Mouse (Mus musculus) erythroid progenitor cell, adult 5-6 weeks (primary cell): ENCODE measurements around the gene Phlpp2. TPM values are rescaled to one million over a fixed set of nuclear protein-coding genes. Genes with fewer than 3 reads are reported as not detected.
"Not testable (repeated sequence)": the region's sequence is repeated elsewhere in the genome, so short reads cannot be mapped to it uniquely, and the experiment has no call there.

ENCODE experiments used
- ATAC-seq: replicated peaks from 2 replicates; pipeline ENCODE4 v1.8.0; 2016; ENCODE audit warnings: moderate number of reproducible peaks, mild to moderate bottlenecking, moderate TSS enrichment, inconsistent platforms; ENCODE audit not compliant: poor library complexity, low FRiP score, severe bottlenecking
- total RNA-seq, 2 experiments: library from RNA; stranded (forward) in 1 of 2; stranded (reverse) in 1 of 2; fragments of 150-400 nt in 1 of 2; fragments of 186-747, 209-891 nt in 1 of 2; gene quantifications; 2 replicates each; pipeline versions ENCODE4 v1.2.3 to v1.2.4; 2015 to 2017; ENCODE audit warnings: low replicate concordance in 2 of 2

Phlpp2 gene
- total RNA-seq (2015; ENCODE audit: low replicate concordance): 36.0 and 45.7 TPM in 2 replicates
- total RNA-seq (2017; ENCODE audit: low replicate concordance): 59.8 and 73.4 TPM in 2 replicates

GRCm38 (mm10) chr8:109868003-109868679, at the start of gene Phlpp2:
Phlpp2 (plus strand) TSS chr8:109868542.
- ATAC-seq: peak; percentile 78

DNA sequence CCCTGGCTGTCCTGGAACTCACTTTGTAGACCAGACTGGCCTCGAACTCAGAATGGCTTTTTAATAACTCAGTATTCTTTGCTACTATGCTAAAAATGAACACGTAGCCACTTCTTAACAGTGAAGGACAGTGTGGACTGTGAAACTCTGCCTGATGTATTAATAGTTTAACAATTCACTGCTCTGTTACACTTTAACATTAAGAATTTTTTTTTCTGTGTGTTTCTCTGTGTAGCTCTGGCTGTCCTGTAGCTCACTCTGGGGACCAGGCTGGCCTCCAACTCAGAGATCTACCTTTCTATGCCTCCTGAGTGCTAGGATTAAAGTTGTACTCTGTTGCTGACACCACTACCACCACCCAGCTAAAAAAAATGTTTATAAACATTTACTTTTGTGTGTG, 44.8 kb upstream of the Phlpp2 start:
- ATAC-seq: no peak

DNA sequence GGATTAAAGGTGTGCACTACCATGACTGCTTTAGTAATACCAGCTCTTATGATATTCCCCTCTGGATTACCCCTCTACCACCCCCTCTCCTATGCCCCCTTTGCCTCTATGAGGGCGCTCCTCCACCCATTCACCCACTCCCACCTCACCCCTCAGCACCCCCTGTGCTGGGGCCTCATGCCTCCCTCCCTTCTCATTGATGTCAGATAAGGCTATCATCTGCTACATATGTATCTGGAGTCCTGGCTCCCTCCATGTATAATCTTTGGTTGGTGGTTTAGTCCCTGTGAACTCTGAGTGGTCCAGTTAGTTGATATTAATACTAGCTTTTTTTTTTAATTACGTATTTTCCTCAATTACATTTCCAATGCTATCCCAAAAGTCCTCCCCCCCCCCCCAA, 28.5 kb upstream of the Phlpp2 start:
- ATAC-seq: no peak

GRCm38 (mm10) chr8:109842468-109842867, 25.9 kb upstream of the Phlpp2 start:
- ATAC-seq: no peak

DNA sequence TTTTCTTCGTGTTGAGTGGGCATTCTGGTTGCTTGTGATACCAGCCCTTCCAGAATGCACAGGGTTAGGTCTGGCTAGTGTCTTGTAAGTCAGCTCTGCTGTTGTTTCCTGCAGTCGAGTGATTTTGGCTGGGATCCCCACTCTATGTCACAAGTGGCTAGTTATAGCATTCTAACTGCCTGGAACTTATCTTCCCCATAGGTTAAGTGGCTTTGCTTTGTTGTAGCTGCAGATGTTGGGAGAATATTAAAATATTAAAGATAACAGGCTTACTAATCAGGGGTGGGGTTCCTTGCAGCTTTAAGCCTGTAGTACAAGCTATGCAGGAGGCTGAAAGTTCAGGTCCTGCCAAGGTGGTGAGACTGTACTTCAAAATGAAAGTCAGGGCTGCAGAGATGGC, 20.5 kb upstream of the Phlpp2 start:
- ATAC-seq: no peak

DNA sequence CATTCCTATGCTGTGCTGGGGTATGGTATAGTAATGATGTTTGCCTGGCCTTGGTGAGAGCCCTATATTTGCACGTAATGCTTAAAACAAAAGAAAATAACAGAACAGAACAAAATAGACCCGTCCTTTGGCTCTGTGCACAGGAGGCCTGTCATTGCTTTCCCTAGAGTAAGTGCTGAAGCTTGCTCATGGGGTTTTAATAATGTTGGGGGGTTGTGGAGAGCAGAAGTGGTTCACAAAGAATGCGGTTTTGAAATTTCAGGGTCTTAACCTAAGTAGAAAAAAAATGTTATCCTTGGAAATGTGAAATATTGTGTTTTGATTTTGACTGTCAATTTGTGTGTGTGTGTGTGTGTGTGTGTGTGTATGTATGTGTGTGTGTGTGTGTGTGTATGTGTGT, 19.4 kb upstream of the Phlpp2 start:
- no peak for ATAC-seq

DNA sequence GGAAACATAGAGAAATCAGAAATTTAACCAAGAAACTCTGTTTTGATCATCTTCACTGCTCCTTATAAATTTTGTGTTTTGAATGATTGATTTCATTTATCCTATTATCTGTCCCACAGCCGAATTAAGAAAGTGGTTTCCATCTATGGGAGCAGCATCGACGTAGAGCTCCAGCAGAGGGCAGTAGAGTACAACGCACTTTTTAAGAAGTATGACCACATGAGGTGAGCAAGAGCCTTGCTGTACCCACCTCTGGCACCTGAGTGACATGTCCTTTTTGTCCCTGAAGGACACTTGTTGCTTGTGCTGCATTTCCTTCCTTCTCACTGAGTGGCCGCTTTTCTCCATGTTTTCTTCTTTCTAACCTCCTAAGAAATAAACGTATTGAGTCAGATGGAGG, 14.9 kb upstream of the Phlpp2 start:
- ATAC-seq: peak; percentile 91

GRCm38 (mm10) chr8:109854522-109854921, 13.8 kb upstream of the Phlpp2 start:
- no peak for ATAC-seq

GRCm38 (mm10) chr8:109855451-109855850, 12.9 kb upstream of the Phlpp2 start:
- ATAC-seq: no peak

GRCm38 (mm10) chr8:109863398-109863797, 4.9 kb upstream of the Phlpp2 start:
- 0 out of 2 replicates have a peak, but pooled peaks have one; percentile 28 for ATAC-seq

DNA sequence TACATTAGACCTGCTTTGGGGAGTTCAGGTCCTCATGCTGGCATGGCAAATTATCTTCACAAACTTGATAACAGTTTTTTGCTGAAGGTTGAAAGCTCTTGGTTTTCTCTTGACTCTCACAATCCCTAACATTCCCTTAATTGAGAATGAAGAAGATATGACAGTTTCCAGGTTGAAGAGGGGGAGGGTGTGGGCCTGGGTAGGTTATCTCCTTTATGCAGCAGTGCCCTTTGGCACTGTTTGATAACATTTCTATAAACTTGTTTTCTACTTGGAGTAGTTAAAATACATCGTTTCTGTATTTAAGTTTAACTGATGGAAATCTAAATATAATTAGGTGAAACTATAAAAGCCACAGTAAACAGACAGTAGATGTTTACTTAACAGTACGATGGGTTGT, 3.5 kb upstream of the Phlpp2 start:
- peak; percentile 67 for ATAC-seq

DNA sequence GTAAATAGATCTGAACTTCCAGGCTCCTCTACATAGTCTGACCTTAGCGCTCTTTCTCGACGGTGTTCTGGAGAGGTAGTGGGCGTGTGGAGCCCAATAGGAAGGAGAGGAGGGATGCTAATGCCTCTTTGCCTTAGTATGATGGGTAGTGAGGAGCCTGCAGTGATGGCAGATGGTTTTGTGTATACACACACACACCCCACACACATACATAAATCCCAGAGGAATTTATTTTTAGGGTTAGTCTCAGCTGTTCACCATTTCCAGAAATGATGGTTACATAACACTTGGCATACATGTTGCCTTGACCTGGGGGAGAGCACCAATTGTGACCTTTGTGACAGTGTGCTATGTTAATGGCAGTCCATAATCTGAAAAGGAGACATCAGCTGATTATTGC, 2.8 kb upstream of the Phlpp2 start:
- peak; percentile 26 for ATAC-seq

- ATAC-seq: no peak
Measured at GRCm38 (mm10) chr8:109866690-109867089, 1.7 kb upstream of the Phlpp2 start.

DNA sequence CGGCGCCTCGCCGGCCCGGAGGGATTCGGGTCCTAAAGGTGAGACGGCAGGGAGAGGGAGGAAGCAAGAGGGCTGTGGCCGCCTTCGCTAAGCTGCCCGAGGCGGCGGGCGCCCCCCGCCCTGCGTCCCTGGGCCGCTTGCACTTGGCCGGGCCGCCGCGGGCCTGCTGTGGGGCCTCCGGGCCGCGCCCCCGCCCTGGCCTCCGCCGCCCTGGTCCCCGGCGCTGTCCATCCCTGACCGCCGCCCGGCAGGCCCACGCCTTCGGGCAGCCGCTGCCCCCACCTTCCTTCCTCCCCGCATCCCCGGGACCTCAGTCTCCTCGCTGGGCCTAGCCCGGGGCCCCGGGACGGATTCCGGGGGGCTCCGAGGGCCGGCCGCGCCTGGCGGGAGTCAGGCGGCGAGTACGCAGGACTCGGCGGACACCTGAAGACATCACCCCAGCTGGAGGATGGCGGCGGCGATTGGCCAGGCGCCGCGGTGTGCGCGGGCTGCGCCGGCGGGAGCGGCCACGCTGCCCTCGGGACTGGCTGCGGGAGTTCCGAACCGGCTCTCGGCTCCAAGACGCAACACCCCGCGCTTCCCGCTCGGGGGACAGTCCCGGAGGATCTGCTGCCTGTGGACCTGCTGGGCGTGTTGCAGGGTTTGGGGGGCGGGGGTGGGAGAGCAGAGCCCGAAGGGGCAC, 479 bp downstream of the Phlpp2 start:
- ATAC-seq: 0 out of 2 replicates have a peak, but pooled peaks have one; percentile 10

DNA sequence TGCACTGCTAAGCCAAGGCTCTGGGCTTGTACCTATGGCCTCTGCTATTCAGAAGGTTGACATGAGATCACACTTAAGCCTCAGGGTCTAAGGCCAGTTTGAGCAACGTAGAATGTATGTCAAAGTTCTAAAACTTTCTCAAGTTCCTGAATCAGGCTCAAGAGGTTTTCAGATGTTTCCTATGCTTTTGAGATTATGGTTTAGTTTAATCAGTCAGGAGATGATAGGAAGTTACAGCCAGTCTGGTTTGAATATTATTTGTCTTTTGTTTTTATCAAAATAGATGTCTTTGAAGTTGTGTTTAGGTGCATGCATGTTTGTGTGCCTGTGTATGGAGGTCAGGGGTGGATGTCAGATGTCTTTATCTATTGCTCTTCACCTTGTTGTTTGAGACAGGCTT, 2.7 kb downstream of the Phlpp2 start:
- ATAC-seq: no peak

- ATAC-seq: not testable (repeated sequence)
Measured at GRCm38 (mm10) chr8:109873800-109874199, 5.5 kb downstream of the Phlpp2 start.

DNA sequence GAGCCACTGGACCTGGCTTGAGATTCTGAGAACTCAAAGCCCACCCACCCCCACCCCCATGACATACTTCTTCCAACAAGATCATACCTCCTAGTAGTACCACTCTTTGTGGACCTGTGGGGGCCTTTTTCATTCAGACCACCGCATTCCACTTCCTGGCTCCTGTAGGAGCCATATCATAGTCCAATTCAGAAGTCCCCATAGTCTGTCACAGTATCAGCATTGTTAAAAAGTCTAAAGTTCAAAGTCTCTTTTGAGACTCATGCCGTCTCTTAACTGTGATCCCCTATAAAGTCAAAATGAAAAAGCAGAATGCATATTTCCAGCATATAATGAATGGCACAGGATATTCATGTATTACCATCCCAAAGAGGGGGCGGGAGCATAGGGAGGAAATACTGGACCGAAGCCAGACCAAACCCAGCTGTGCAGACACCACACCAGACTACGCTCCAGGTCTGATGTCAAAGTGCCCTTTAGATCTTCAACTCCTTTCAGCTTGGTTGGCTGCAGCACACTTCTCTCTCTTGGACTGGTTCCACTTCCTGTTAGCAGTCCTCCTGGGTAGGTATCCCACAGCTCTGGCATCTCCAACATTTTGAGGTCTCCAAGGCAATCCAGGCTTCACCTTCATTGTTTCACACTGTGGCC, 11.8 kb downstream of the Phlpp2 start:
- no peak for ATAC-seq

DNA sequence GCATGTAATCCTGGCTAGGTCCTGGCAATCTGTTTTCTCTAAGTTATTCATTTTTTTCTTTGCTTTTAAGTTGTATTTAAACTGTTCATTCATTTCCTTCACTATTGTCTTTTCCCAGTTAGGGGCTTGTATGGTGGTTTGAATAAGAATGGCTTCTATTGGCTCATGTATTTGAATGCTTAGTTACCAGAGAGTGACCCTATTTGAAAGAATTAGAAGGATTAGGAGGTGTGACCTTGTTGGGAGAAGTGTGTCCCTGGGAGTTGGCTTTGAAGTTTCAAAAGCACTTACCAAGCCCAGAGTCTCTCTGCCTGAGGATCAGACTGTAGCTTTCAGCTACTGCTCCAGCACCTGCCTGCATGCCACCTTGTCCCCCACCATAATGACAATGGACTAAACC, 17.0 kb downstream of the Phlpp2 start:
- no peak for ATAC-seq

DNA sequence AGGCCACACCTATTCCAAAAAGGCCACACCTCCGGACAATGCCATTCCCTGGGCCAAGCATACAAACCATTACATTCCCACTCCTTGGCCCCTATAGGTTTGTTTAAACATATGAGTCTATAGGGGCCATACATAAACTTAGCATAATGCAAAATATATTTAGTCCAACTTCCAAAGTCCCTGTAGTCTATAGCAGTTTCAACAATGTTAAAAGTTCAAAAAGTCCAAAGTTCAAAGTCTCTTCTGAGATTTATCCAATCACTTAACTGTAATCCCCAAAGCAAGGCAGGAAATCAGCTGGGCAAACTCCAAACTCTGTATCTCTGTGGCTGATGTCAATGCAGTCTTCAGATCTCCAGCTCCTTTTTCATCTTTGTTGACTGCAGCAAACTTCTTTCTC, 20.9 kb downstream of the Phlpp2 start:
- no peak for ATAC-seq

GRCm38 (mm10) chr8:109890794-109891585, 22.6 kb downstream of the Phlpp2 start:
- ATAC-seq: no peak
